Mouse (Mus musculus) bone marrow macrophage, adult 2 months (primary cell): Measurements from ENCODE around the gene Dclk2.

Experiments used
- CTCF ChIP-seq: IDR thresholded peaks from 2 replicates; pipeline ENCODE4 v1.5.1; 2012; ENCODE audit warnings: low read depth, mild to moderate bottlenecking, low read length, moderate library complexity
- POLR2A ChIP-seq: IDR thresholded peaks from 2 replicates; pipeline ENCODE4 v1.6.1; 2012; ENCODE audit warnings: mild to moderate bottlenecking, low read depth, low read length, borderline replicate concordance

DNA sequence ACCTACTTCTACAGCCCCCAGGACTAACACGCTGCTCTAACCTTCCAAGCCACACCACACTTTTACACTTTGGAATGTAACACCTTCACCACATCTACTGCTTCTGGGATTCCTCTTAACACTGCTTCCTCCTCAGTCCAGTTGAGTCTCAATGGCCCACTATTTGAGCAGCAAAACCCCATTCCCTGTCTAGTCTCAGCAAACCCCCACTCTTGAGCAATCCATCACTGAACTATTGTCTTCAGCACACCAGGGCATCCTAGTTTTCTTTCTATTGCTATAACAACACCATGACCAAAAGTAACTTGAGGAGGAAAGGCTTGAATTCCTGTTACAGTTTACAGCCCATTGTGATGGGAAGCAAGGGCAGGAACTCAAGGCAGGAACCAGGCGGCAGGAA is 36.2 kb downstream of the Dclk2 start:
- TF ChIP-seq CTCF (no peak), POLR2A (no peak)
